Comparison of ENCODE assay signal across 11 mouse cellular contexts in genomic region chr16:18604267-18604701, GRCm38 (mm10). TPM values are rescaled to one million over a fixed set of nuclear protein-coding genes. Genes with fewer than 3 reads are reported as not detected.
DNase-seq lines count a peak whose midpoint lies in the region; ATAC-seq and TF ChIP-seq lines count a peak whose summit lies in the region.
"Had no signal": no experiment of that assay in that cellular context is flagged by ENCODE, and none has a peak within 500 bp of the region (broad histone marks: within the 10 kb centered on the region; RNA-seq: fewer than 3 reads in every experiment).

No protein-coding gene starts in this region.

- no peak overlapping the region for H3K4me3 ChIP-seq in midbrain, embryonic 10.5 days
- no peak overlapping the region for H3K4me3 ChIP-seq in midbrain, embryonic 11.5 days (ENCODE audit: low read depth, low read length)
- no peak overlapping the region for H3K4me3 ChIP-seq in heart, embryonic 10.5 days
- no peak overlapping the region for H3K4me3 ChIP-seq in kidney, embryonic 16.5 days (ENCODE audit: low read length)
- H3K4me3 ChIP-seq in stomach, postnatal 0 days (ENCODE audit: low read depth, low read length): no peak overlapping the region
- no peak overlapping the region for H3K4me3 ChIP-seq in forebrain, postnatal 0 days (ENCODE audit: low read depth, low read length)
- H3K4me3 ChIP-seq: forebrain, embryonic 15.5 days had no signal

- no peak for ATAC-seq in midbrain, embryonic 11.5 days (ENCODE audit: low FRiP score)
- ATAC-seq in kidney, embryonic 16.5 days (ENCODE audit: low FRiP score, low TSS enrichment): peak; percentile 58
- peak; percentile 24; the same call in 1 of the 2 replicates for ATAC-seq in stomach, postnatal 0 days (ENCODE audit: low FRiP score, low TSS enrichment)
- no peak for ATAC-seq in forebrain, postnatal 0 days
- no peak for ATAC-seq in activated CD4-positive, CD25-positive, alpha-beta regulatory T cell, adult 4 months
- ATAC-seq: forebrain, embryonic 15.5 days; Patski had no signal

- H3K36me3 ChIP-seq in midbrain, embryonic 10.5 days: no peaks in the 10 kb centered on the region
- no peaks in the 10 kb centered on the region for H3K36me3 ChIP-seq in midbrain, embryonic 11.5 days (ENCODE audit: control insufficient read depth, insufficient read depth, low read length)
- no peaks in the 10 kb centered on the region for H3K36me3 ChIP-seq in heart, embryonic 10.5 days
- H3K36me3 ChIP-seq in kidney, embryonic 16.5 days (ENCODE audit: insufficient read depth, low read length): no peaks in the 10 kb centered on the region
- no peaks in the 10 kb centered on the region for H3K36me3 ChIP-seq in stomach, postnatal 0 days (ENCODE audit: control insufficient read depth, insufficient read depth, low read length)
- no peaks in the 10 kb centered on the region for H3K36me3 ChIP-seq in forebrain, postnatal 0 days (ENCODE audit: insufficient read depth)
- H3K36me3 ChIP-seq: forebrain, embryonic 15.5 days had no signal

- peaks cover 29% of the 10 kb centered on the region for H3K4me1 ChIP-seq in midbrain, embryonic 10.5 days
- H3K4me1 ChIP-seq in midbrain, embryonic 11.5 days (ENCODE audit: control insufficient read depth, insufficient read depth, low read length): no peaks in the 10 kb centered on the region; the same call in 1 of the 2 replicates
- H3K4me1 ChIP-seq in heart, embryonic 10.5 days: peaks cover 49% of the 10 kb centered on the region
- H3K4me1 ChIP-seq in kidney, embryonic 16.5 days (ENCODE audit: insufficient read depth, low read length): peaks cover 28% of the 10 kb centered on the region
- H3K4me1 ChIP-seq in stomach, postnatal 0 days (replicated peaks; ENCODE audit: control insufficient read depth, insufficient read depth): no peaks in the 10 kb centered on the region
- H3K4me1 ChIP-seq in forebrain, postnatal 0 days (ENCODE audit: insufficient read depth): no peaks in the 10 kb centered on the region

- DNase-seq in midbrain, embryonic 10.5 days (ENCODE audit: low spot score): no peak
- DNase-seq in midbrain, embryonic 11.5 days (ENCODE audit: low spot score, missing footprints): no peak
- no peak for DNase-seq in heart, embryonic 10.5 days (ENCODE audit: low spot score)
- no peak for DNase-seq in stomach, postnatal 0 days (ENCODE audit: low spot score)
- no peak for DNase-seq in forebrain, postnatal 0 days
- DNase-seq in lung, postnatal 10 days: no peak
- DNase-seq: layer of hippocampus, postnatal 36 days had no signal

- no peak overlapping the region for H3K4me2 ChIP-seq in midbrain, embryonic 11.5 days
- H3K4me2 ChIP-seq in kidney, embryonic 16.5 days (replicated peaks; ENCODE audit: low read depth, low read length): no peak overlapping the region
- H3K4me2 ChIP-seq in stomach, postnatal 0 days (replicated peaks; ENCODE audit: low read depth): no peak overlapping the region
- H3K4me2 ChIP-seq in forebrain, postnatal 0 days (ENCODE audit: low read depth): no peak overlapping the region
- H3K4me2 ChIP-seq: forebrain, embryonic 15.5 days had no signal

- H3K27ac ChIP-seq in midbrain, embryonic 10.5 days (replicated peaks): 0 out of 2 replicates have a peak overlapping the region, but pooled peaks have one; percentile 6
- H3K27ac ChIP-seq in midbrain, embryonic 11.5 days (ENCODE audit: low read depth, low read length): no peak overlapping the region
- H3K27ac ChIP-seq in heart, embryonic 10.5 days: peak overlapping the region; percentile 74
- no peak overlapping the region for H3K27ac ChIP-seq in kidney, embryonic 16.5 days (ENCODE audit: low read length)
- no peak overlapping the region for H3K27ac ChIP-seq in stomach, postnatal 0 days (replicated peaks)
- H3K27ac ChIP-seq in forebrain, postnatal 0 days (ENCODE audit: low read depth, low read length): no peak overlapping the region
- H3K27ac ChIP-seq: forebrain, embryonic 15.5 days had no signal

- no peak for TF ChIP-seq EP300 in stomach, postnatal 0 days (optimal IDR thresholded peaks at IDR 0.05)

- no peaks in the 10 kb centered on the region for H3K9me3 ChIP-seq in midbrain, embryonic 10.5 days (replicated peaks)
- no peaks in the 10 kb centered on the region for H3K9me3 ChIP-seq in midbrain, embryonic 11.5 days (ENCODE audit: control insufficient read depth, low read length)
- H3K9me3 ChIP-seq in heart, embryonic 10.5 days: no peaks in the 10 kb centered on the region
- no peaks in the 10 kb centered on the region for H3K9me3 ChIP-seq in kidney, embryonic 16.5 days (ENCODE audit: low read length)
- no peaks in the 10 kb centered on the region for H3K9me3 ChIP-seq in stomach, postnatal 0 days (ENCODE audit: control insufficient read depth, low read length)
- H3K9me3 ChIP-seq in forebrain, postnatal 0 days (ENCODE audit: low read length): no peaks in the 10 kb centered on the region
- H3K9me3 ChIP-seq: forebrain, embryonic 15.5 days had no signal

- TF ChIP-seq CTCF in stomach, postnatal 0 days (IDR thresholded peaks at IDR 0.05; ENCODE audit: low read depth): no peak
- TF ChIP-seq CTCF in forebrain, postnatal 0 days (IDR thresholded peaks at IDR 0.05; ENCODE audit: low read depth): no peak

- WGBS in midbrain, embryonic 10.5 days: 68% methylated on average over 8 of the region's 8 CpGs
- 56% methylated on average over 8 of the region's 8 CpGs for WGBS in midbrain, embryonic 11.5 days
- WGBS in heart, embryonic 10.5 days: 42% methylated on average over 8 of the region's 8 CpGs
- 35% methylated on average over 8 of the region's 8 CpGs for WGBS in kidney, embryonic 16.5 days
- WGBS in stomach, postnatal 0 days: 53% methylated on average over 8 of the region's 8 CpGs
- WGBS in forebrain, postnatal 0 days: 67% methylated on average over 8 of the region's 8 CpGs

- no peak overlapping the region for H3K9ac ChIP-seq in midbrain, embryonic 11.5 days (ENCODE audit: low read length)
- H3K9ac ChIP-seq in kidney, embryonic 16.5 days (replicated peaks; ENCODE audit: low read length): peak overlapping the region; percentile 54; the same call in 1 of the 2 replicates
- no peak overlapping the region for H3K9ac ChIP-seq in stomach, postnatal 0 days (ENCODE audit: low read length)
- no peak overlapping the region for H3K9ac ChIP-seq in forebrain, postnatal 0 days
- H3K9ac ChIP-seq: forebrain, embryonic 15.5 days had no signal

- H3K27me3 ChIP-seq in midbrain, embryonic 10.5 days (ENCODE audit: low read depth, poor library complexity, severe bottlenecking): peaks cover 40% of the 10 kb centered on the region
- no peaks in the 10 kb centered on the region for H3K27me3 ChIP-seq in midbrain, embryonic 11.5 days (ENCODE audit: control insufficient read depth, insufficient read depth, low read length)
- peaks cover 48% of the 10 kb centered on the region for H3K27me3 ChIP-seq in heart, embryonic 10.5 days (ENCODE audit: insufficient read depth, poor library complexity, severe bottlenecking)
- H3K27me3 ChIP-seq in kidney, embryonic 16.5 days (ENCODE audit: insufficient read depth, low read length): peaks cover 20% of the 10 kb centered on the region
- H3K27me3 ChIP-seq in stomach, postnatal 0 days (ENCODE audit: control insufficient read depth, insufficient read depth, low read length): no peaks in the 10 kb centered on the region
- no peaks in the 10 kb centered on the region for H3K27me3 ChIP-seq in forebrain, postnatal 0 days (ENCODE audit: insufficient read depth, low read length)
- H3K27me3 ChIP-seq: forebrain, embryonic 15.5 days; Patski had no signal

RNA-seq across cellular contexts. Expression of gene Tbx1, which starts 13.8 kb away (rescaled TPM):
- polyA plus RNA-seq in midbrain, embryonic 10.5 days (2016; fragmentation: Nextera tagmentation; extraction: Ambion mirVana): 0.97 and 1.7 TPM in 2 replicates
- 0.63 and 0.87 TPM in 2 replicates for polyA plus RNA-seq in midbrain, embryonic 11.5 days (2014; fragmentation: Nextera tagmentation; extraction: Ambion mirVana)
- 1.00 and 6.9 TPM in 2 replicates for polyA plus RNA-seq in heart, embryonic 10.5 days (2016; fragmentation: Nextera tagmentation; extraction: Ambion mirVana)
- polyA plus RNA-seq in kidney, embryonic 16.5 days (2015; fragmentation: Nextera tagmentation; extraction: Ambion mirVana): 0.26 and 0.32 TPM in 2 replicates
- 0.34 TPM in 2 replicates for polyA plus RNA-seq in stomach, postnatal 0 days (2015; fragmentation: Nextera tagmentation; extraction: Ambion mirVana)
- total RNA-seq in forebrain, postnatal 0 days (2014; rRNA removed): 0.71 and 1.2 TPM in 2 replicates
- 0.70 and 0.90 TPM in 2 replicates for polyA plus RNA-seq in forebrain, postnatal 0 days (2015; fragmentation: Nextera tagmentation; extraction: Ambion mirVana)
- not detected for polyA plus RNA-seq in activated CD4-positive, CD25-positive, alpha-beta regulatory T cell, adult 4 months (2017; shearing (Covaris generic))

RNA-seq across cellular contexts. Expression of gene Gp1bb, which starts 17.9 kb away (rescaled TPM):
- polyA plus RNA-seq in midbrain, embryonic 10.5 days (2016; fragmentation: Nextera tagmentation; extraction: Ambion mirVana): 4.5 and 4.6 TPM in 2 replicates
- 6.4 and 6.5 TPM in 2 replicates for polyA plus RNA-seq in midbrain, embryonic 11.5 days (2014; fragmentation: Nextera tagmentation; extraction: Ambion mirVana)
- polyA plus RNA-seq in heart, embryonic 10.5 days (2016; fragmentation: Nextera tagmentation; extraction: Ambion mirVana): 6.0 and 7.4 TPM in 2 replicates
- 0.96 and 1.3 TPM in 2 replicates for polyA plus RNA-seq in kidney, embryonic 16.5 days (2015; fragmentation: Nextera tagmentation; extraction: Ambion mirVana)
- 4.6 and 5.4 TPM in 2 replicates for polyA plus RNA-seq in stomach, postnatal 0 days (2015; fragmentation: Nextera tagmentation; extraction: Ambion mirVana)
- 34.1 and 34.2 TPM in 2 replicates for total RNA-seq in forebrain, postnatal 0 days (2014; rRNA removed)
- polyA plus RNA-seq in forebrain, postnatal 0 days (2015; fragmentation: Nextera tagmentation; extraction: Ambion mirVana): 9.4 and 11.4 TPM in 2 replicates
- not detected for polyA plus RNA-seq in activated CD4-positive, CD25-positive, alpha-beta regulatory T cell, adult 4 months (2017; shearing (Covaris generic))

RNA-seq across cellular contexts. Expression of gene Gm49601, which starts 21.9 kb away (rescaled TPM):
- 3.7 and 5.8 TPM in 2 replicates for polyA plus RNA-seq in midbrain, embryonic 10.5 days (2016; fragmentation: Nextera tagmentation; extraction: Ambion mirVana)
- 1.7 and 3.3 TPM in 2 replicates for polyA plus RNA-seq in midbrain, embryonic 11.5 days (2014; fragmentation: Nextera tagmentation; extraction: Ambion mirVana)
- 0.26 and 1.1 TPM in 2 replicates for polyA plus RNA-seq in heart, embryonic 10.5 days (2016; fragmentation: Nextera tagmentation; extraction: Ambion mirVana)
- polyA plus RNA-seq in kidney, embryonic 16.5 days (2015; fragmentation: Nextera tagmentation; extraction: Ambion mirVana): 2.1 and 2.6 TPM in 2 replicates
- polyA plus RNA-seq in stomach, postnatal 0 days (2015; fragmentation: Nextera tagmentation; extraction: Ambion mirVana): 0.97 and 1.5 TPM in 2 replicates
- total RNA-seq in forebrain, postnatal 0 days (2014; rRNA removed): 32.7 and 33.4 TPM in 2 replicates
- polyA plus RNA-seq in forebrain, postnatal 0 days (2015; fragmentation: Nextera tagmentation; extraction: Ambion mirVana): 3.6 and 4.9 TPM in 2 replicates
- polyA plus RNA-seq in activated CD4-positive, CD25-positive, alpha-beta regulatory T cell, adult 4 months (2017; shearing (Covaris generic)): not detected

RNA-seq across cellular contexts. Expression of gene Sept5, which starts 25.5 kb away (rescaled TPM):
- polyA plus RNA-seq in midbrain, embryonic 10.5 days (2016; fragmentation: Nextera tagmentation; extraction: Ambion mirVana): 31.2 and 42.8 TPM in 2 replicates
- polyA plus RNA-seq in midbrain, embryonic 11.5 days (2014; fragmentation: Nextera tagmentation; extraction: Ambion mirVana): 40.7 and 52.0 TPM in 2 replicates
- 4.3 and 11.7 TPM in 2 replicates for polyA plus RNA-seq in heart, embryonic 10.5 days (2016; fragmentation: Nextera tagmentation; extraction: Ambion mirVana)
- 17.9 and 21.4 TPM in 2 replicates for polyA plus RNA-seq in kidney, embryonic 16.5 days (2015; fragmentation: Nextera tagmentation; extraction: Ambion mirVana)
- polyA plus RNA-seq in stomach, postnatal 0 days (2015; fragmentation: Nextera tagmentation; extraction: Ambion mirVana): 38.0 and 38.8 TPM in 2 replicates
- 372 and 373 TPM in 2 replicates for total RNA-seq in forebrain, postnatal 0 days (2014; rRNA removed)
- 265 and 267 TPM in 2 replicates for polyA plus RNA-seq in forebrain, postnatal 0 days (2015; fragmentation: Nextera tagmentation; extraction: Ambion mirVana)
- under 1 TPM; 0.28 to 0.51 TPM for polyA plus RNA-seq in activated CD4-positive, CD25-positive, alpha-beta regulatory T cell, adult 4 months (2017; shearing (Covaris generic))

Comparison
In these comparisons a context has a peak if more than half of its experiments do, and no peak if none do; other contexts are left out.
1. H3K27ac ChIP-seq: peak in midbrain, embryonic 10.5 days (single experiment) and heart, embryonic 10.5 days (single experiment); none in midbrain, embryonic 11.5 days (single experiment), kidney, embryonic 16.5 days (single experiment), stomach, postnatal 0 days (single experiment) and forebrain, postnatal 0 days (single experiment).
2. ATAC-seq: peak in kidney, embryonic 16.5 days (single experiment) and stomach, postnatal 0 days (single experiment); none in midbrain, embryonic 11.5 days (single experiment), forebrain, postnatal 0 days (single experiment) and activated CD4-positive, CD25-positive, alpha-beta regulatory T cell, adult 4 months (single experiment).